In genomic region chr7:96813497-96814400, GRCm38 (mm10) we compare ENCODE assay signal across 8 mouse cellular contexts.
DNase-seq lines count a peak whose midpoint lies in the region; ATAC-seq and TF ChIP-seq lines count a peak whose summit lies in the region.

No protein-coding gene starts in this region.

- no peak overlapping the region for H3K4me2 ChIP-seq in CH12.LX (ENCODE audit: insufficient read depth, low read depth, poor library complexity, severe bottlenecking)
- no peak overlapping the region for H3K4me2 ChIP-seq in embryonic facial prominence, embryonic 11.5 days (ENCODE audit: low read depth, low read length)
- H3K4me2 ChIP-seq in limb, embryonic 14.5 days (replicated peaks; ENCODE audit: low read depth, low read length, severe bottlenecking) = no peak overlapping the region

- no peak for TF ChIP-seq CTCF in CH12.LX (conservative IDR thresholded peaks at IDR 0.05 in 1 of 2, IDR thresholded peaks at IDR 0.05 in 1 of 2; ENCODE audit: low read depth in 2 of 2, low read length in 2 of 2)

- H3K4me1 ChIP-seq in CH12.LX (ENCODE audit: control insufficient read depth in 1 of 2, insufficient read depth in 2 of 2) = peaks cover 20 to 60% of the 10 kb centered on the region in 2 experiments
- no peaks in the 10 kb centered on the region for H3K4me1 ChIP-seq in embryonic facial prominence, embryonic 11.5 days (ENCODE audit: control insufficient read depth, insufficient read depth, low read length)
- peaks cover 22% of the 10 kb centered on the region for H3K4me1 ChIP-seq in limb, embryonic 14.5 days (ENCODE audit: control insufficient read depth, insufficient read depth, low read length)

- TF ChIP-seq RAD21 in CH12.LX (IDR thresholded peaks at IDR 0.05; ENCODE audit: low read depth, low read length) = no peak

- WGBS in embryonic facial prominence, embryonic 11.5 days = 65% methylated on average over 9 of the region's 9 CpGs
- WGBS in limb, embryonic 14.5 days = 41% methylated on average over 9 of the region's 9 CpGs

- no peak overlapping the region; the same call in 1 of the 2 replicates for H3K9ac ChIP-seq in CH12.LX (ENCODE audit: insufficient read depth, low read depth)
- no peak overlapping the region for H3K9ac ChIP-seq in embryonic facial prominence, embryonic 11.5 days (replicated peaks; ENCODE audit: low read length)
- H3K9ac ChIP-seq in limb, embryonic 14.5 days (ENCODE audit: low read depth, low read length, severe bottlenecking) = no peak overlapping the region

- H3K4me3 ChIP-seq in CH12.LX (replicated peaks in 1 of 3; ENCODE audit: low read depth in 2 of 3, low read length in 2 of 3, poor library complexity in 1 of 3) = no peak overlapping the region
- no peak overlapping the region for H3K4me3 ChIP-seq in embryonic facial prominence, embryonic 11.5 days (ENCODE audit: low read depth, low read length)
- no peak overlapping the region for H3K4me3 ChIP-seq in limb, embryonic 14.5 days (replicated peaks; ENCODE audit: low read length)

- ATAC-seq in embryonic facial prominence, embryonic 11.5 days (replicated peaks; ENCODE audit: insufficient number of reproducible peaks, low FRiP score, low TSS enrichment, low read depth) = no peak
- peak; percentile 83 for ATAC-seq in limb, embryonic 14.5 days (ENCODE audit: low FRiP score, low read depth)

- H3K36me3 ChIP-seq in CH12.LX (replicated peaks in 1 of 2; ENCODE audit: control insufficient read depth in 1 of 2, insufficient read depth in 1 of 2, low read length in 1 of 2) = no peaks in the 10 kb centered on the region
- H3K36me3 ChIP-seq in embryonic facial prominence, embryonic 11.5 days (replicated peaks; ENCODE audit: control insufficient read depth, insufficient read depth, low read depth, low read length) = no peaks in the 10 kb centered on the region; the same call in 1 of the 2 replicates
- no peaks in the 10 kb centered on the region; the same call in 1 of the 2 replicates for H3K36me3 ChIP-seq in limb, embryonic 14.5 days (ENCODE audit: control insufficient read depth, insufficient read depth, low read length)

- TF ChIP-seq EP300 in CH12.LX (IDR thresholded peaks at IDR 0.05; ENCODE audit: low read length) = no peak

- no peak overlapping the region for H3K27ac ChIP-seq in CH12.LX (ENCODE audit: insufficient read depth, low read depth)
- peak overlapping the region; percentile 53; the same call in 1 of the 2 replicates for H3K27ac ChIP-seq in embryonic facial prominence, embryonic 11.5 days (replicated peaks; ENCODE audit: low read depth, low read length)
- peak overlapping the region; percentile 40 for H3K27ac ChIP-seq in limb, embryonic 14.5 days (replicated peaks; ENCODE audit: low read depth, low read length)

- dilution Hi-C loops in CH12.LX (cut with MboI; ENCODE audit: extremely low pct_ligation_motif_present, extremely low pct_unique_long_range_greater_than_20kb, low sequenced_read_pairs) = no loop called here

- no peaks in the 10 kb centered on the region for H3K27me3 ChIP-seq in CH12.LX (replicated peaks)
- H3K27me3 ChIP-seq in embryonic facial prominence, embryonic 11.5 days (ENCODE audit: control insufficient read depth, insufficient read depth, low read length) = no peaks in the 10 kb centered on the region
- no peaks in the 10 kb centered on the region for H3K27me3 ChIP-seq in limb, embryonic 14.5 days (ENCODE audit: control insufficient read depth, insufficient read depth, low read length)

- no peaks in the 10 kb centered on the region for H3K9me3 ChIP-seq in CH12.LX (replicated peaks; ENCODE audit: low read length)
- no peaks in the 10 kb centered on the region for H3K9me3 ChIP-seq in embryonic facial prominence, embryonic 11.5 days (replicated peaks; ENCODE audit: control insufficient read depth, low read length)
- H3K9me3 ChIP-seq in limb, embryonic 14.5 days (ENCODE audit: control insufficient read depth, low read length) = no peaks in the 10 kb centered on the region

- in situ Hi-C loops in CH12.LX (cut with MboI; ENCODE audit: low pct_ligation_motif_present, low pct_unique_long_range_greater_than_20kb, low sequenced_read_pairs) = no loop called here

- TF ChIP-seq POLR2A in CH12.LX (IDR thresholded peaks at IDR 0.05; ENCODE audit: low read depth, low read length) = no peak
- TF ChIP-seq POLR2A in limb, embryonic 14.5 days (IDR thresholded peaks at IDR 0.05; ENCODE audit: borderline replicate concordance, extremely low read depth, insufficient read depth, insufficient read length) = no peak

- no peaks in the 10 kb centered on the region for H3K79me2 ChIP-seq in CH12.LX (replicated peaks; ENCODE audit: control insufficient read depth, extremely low read depth, insufficient read depth, poor library complexity, severe bottlenecking)

- no peak for DNase-seq in CH12.LX (ENCODE audit: extremely low read depth)
- DNase-seq in embryonic facial prominence, embryonic 11.5 days (ENCODE audit: low spot score) = peak; percentile 56
- peak; percentile 77 to 83 for DNase-seq in heart, postnatal 10 days
- peak; percentile 73 for DNase-seq in limb, embryonic 14.5 days (ENCODE audit: low spot score)
- DNase-seq in cerebellum, adult 18-20 months = no peak
- no peak for DNase-seq in left cerebral cortex, adult 8-10 months (ENCODE audit: low spot score in 2 of 2)
- DNase-seq in spleen, postnatal 10 days (ENCODE audit: low spot score in 2 of 2) = no peak
- no peak for DNase-seq in yolk sac, embryonic 10.5 days (ENCODE audit: low spot score)

- intact Hi-C loops in heart, postnatal 10 days (cut with DNase I) = no loop called here

TF ChIP-seq in CH12.LX, 34 proteins besides CTCF, POLR2A, EP300 and RAD21:
- peak; percentile 90 for TF ChIP-seq ZNF384 (IDR thresholded peaks at IDR 0.05; ENCODE audit: low read depth, low read length)
- TF ChIP-seq BHLHE40 (IDR thresholded peaks at IDR 0.05; ENCODE audit: low read depth, low read length) = no peak

Comparison
In these comparisons a context has a peak if more than half of its experiments do, and no peak if none do; other contexts are left out.
1. DNase-seq: peak in embryonic facial prominence, embryonic 11.5 days (single experiment), heart, postnatal 10 days (2 of 2) and limb, embryonic 14.5 days (single experiment); none in CH12.LX (single experiment), cerebellum, adult 18-20 months (0 of 2), left cerebral cortex, adult 8-10 months (0 of 2), spleen, postnatal 10 days (0 of 2) and yolk sac, embryonic 10.5 days (single experiment).